Mouse (Mus musculus) E14TG2a.4 (cell line): Measurements from ENCODE around the gene Hinfp.

Experiments
- CTCF ChIP-seq: conservative IDR thresholded peaks from 2 replicates; pipeline ENCODE4 v1.5.1; 2014; ENCODE audit warnings: low read length
- NANOG ChIP-seq: IDR thresholded peaks from 2 replicates; pipeline ENCODE4 v1.6.1; 2014; ENCODE audit warnings: borderline replicate concordance, low read length, mixed read lengths

- TF ChIP-seq CTCF (no peak), NANOG (no peak)
Observed at GRCm38 (mm10) chr9:44250445-44250844, 55.0 kb downstream of the Hinfp start.
